Mouse (Mus musculus): Measurements from ENCODE around the gene Zfp872.

DNA sequence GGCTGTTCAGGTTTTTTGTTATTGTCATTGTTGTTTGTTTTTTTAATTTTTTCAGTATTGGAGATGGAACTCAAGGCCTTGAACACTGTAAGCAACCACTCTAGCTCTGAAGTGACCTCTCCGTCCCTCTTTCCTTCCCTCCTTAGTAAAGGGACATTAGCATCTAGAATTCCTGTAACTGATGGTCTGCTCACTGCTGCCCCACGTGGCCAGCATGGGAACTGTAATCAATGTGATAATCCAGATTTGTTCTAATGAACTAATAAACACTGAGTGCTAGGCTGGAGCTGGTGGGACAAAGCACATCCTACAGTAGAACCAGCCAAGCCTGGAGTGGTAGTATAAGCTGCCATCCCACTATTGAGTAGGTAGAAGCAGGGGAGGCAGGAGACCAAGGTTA lies 49.4 kb upstream of the Zfp872 start:
- TF ChIP-seq KAT2A (conservative IDR thresholded peaks at IDR 0.05; ENCODE audit: low read depth, low read length) = no peak
- no peak for TF ChIP-seq ZKSCAN1 (IDR thresholded peaks at IDR 0.05; ENCODE audit: low read depth, low read length)
- no peak for TF ChIP-seq POLR2A (IDR thresholded peaks at IDR 0.05; ENCODE audit: control insufficient read depth in 1 of 2, insufficient read depth in 1 of 2, low read depth in 1 of 2, low read length in 2 of 2, poor library complexity in 1 of 2)
- no peak for TF ChIP-seq TCF12 (IDR thresholded peaks at IDR 0.05; ENCODE audit: low read depth, low read length)
- TF ChIP-seq CTCF (IDR thresholded peaks at IDR 0.05 in 2 of 3, conservative IDR thresholded peaks at IDR 0.05 in 1 of 3; ENCODE audit: control insufficient read depth in 1 of 3, insufficient read depth in 1 of 3, low read depth in 2 of 3, low read length in 3 of 3, poor library complexity in 1 of 3, severe bottlenecking in 1 of 3) = peak; percentile 89 to 100 (median 97)
- no peak for TF ChIP-seq TBP (IDR thresholded peaks at IDR 0.05; ENCODE audit: low read depth, low read length)
- TF ChIP-seq POLR2AphosphoS5 (IDR thresholded peaks at IDR 0.05; ENCODE audit: borderline replicate concordance, low read depth, low read length) = no peak
- TF ChIP-seq ZMIZ1 (IDR thresholded peaks at IDR 0.05; ENCODE audit: low read depth, low read length) = no peak
- TF ChIP-seq USF1 (IDR thresholded peaks at IDR 0.05; ENCODE audit: low read depth, low read length) = peak; percentile 85
- 0 out of 2 replicates have a peak, but pooled peaks have one; percentile 16 for TF ChIP-seq ZNF384 (IDR thresholded peaks at IDR 0.05; ENCODE audit: low read depth, low read length)
